Mouse (Mus musculus): ENCODE measurements at regions not wholly inside any gene's neighbourhood (a gene's known extent, or its start where the extent isn't known, plus 50 kb on each side); places are given as distances from the start of the nearest gene placed in this dataset.

DNA sequence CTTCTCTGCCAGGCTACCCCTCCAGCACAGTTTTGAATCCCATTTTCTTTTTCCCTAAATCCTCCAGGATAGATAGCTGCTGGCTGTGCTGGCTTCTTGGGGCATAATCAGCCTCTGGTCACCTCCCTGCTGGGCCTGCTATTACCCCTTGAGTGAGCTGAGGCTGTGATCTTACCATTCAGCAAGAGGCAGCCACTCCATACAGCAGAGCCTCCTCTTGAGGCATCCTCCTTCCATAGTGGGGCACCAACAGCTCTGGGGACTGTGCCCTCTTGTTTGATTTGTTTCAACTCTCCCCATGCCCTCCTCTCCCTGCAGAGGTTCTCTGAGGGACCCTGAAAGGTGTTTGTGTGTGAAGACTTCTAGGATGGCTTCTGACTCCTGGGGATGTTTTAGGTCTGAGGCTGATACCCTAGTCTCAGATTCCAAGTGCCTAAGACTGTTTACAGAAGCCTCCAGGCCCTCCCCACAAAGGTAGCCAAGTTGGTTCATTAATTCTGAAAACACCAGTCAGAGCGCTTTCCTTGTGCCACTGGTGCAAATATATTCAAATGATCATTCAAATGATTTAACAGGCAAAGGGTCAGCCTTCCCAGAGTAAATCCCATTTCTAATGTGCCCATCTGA is 343.9 kb downstream of the Eipr1 start:
- POLR2A ChIA-PET: interaction anchor here (0.7 to 3.8 kb wide), 10 partner anchors 8 to 460 kb away, joined by 3 to 21 read pairs (median 4); partner anchors contain the start of gene Rps7 (in 3 of the 4)
- CTCF ChIA-PET: interaction anchor here in 2 of 4 experiments (1.0 to 1.7 kb wide), 3 partner anchors 9 to 33 kb away, joined by 3 to 5 read pairs (median 4); no protein-coding TSS in a partner anchor

DNA sequence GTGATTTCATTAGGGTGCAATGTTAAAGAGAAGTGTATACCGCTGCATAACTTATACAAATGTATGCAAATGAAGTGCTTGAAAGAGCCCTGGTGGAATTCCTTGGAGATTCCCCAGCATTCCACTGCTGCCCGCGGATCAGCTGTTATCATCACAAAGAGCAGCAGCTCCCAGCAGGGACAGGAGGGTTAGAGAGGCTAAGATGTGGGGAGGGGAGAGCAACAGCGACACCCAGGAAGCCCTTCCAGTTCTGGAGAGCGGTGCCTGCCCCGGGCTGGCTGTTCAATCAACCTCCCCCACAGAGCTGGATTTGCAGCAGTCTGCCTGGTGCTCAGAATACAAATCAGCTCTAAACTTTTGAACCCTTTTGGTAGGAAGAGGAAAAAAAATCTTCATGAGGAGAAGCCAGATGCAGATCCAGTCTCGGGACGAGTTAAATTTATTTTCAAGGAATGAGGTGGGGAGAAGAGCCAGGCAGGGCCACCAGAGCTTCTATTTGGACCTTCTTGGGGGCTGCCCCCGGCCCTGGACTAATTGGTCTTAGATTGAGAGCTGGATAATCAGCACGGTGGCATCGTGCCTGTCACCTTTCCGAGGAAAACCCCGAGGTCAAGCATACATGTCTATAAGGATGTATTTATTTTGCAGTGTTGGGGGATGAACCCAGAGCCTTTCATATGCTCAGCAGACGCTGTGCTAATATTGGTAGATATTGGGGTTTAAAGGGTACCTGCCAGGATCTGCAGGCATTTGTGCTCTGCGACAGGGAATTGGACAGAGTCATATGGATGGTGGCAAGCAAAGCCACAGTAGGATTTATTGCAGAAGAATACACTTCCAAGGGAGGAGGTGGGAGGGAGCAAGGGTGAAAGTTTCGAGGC is 344.7 kb downstream of the Eipr1 start:
- ChIA-PET CTCF (interaction anchor here in 2 of 4 experiments (0.8 to 1.7 kb wide), 4 partner anchors 9 to 507 kb away, joined by 3 to 5 read pairs (median 4); no protein-coding TSS in a partner anchor), POLR2A (interaction anchor here (0.7 to 3.8 kb wide), 10 partner anchors 9 to 461 kb away, joined by 3 to 21 read pairs (median 4); partner anchors contain the start of gene Rps7 (in 3 of the 4))

DNA sequence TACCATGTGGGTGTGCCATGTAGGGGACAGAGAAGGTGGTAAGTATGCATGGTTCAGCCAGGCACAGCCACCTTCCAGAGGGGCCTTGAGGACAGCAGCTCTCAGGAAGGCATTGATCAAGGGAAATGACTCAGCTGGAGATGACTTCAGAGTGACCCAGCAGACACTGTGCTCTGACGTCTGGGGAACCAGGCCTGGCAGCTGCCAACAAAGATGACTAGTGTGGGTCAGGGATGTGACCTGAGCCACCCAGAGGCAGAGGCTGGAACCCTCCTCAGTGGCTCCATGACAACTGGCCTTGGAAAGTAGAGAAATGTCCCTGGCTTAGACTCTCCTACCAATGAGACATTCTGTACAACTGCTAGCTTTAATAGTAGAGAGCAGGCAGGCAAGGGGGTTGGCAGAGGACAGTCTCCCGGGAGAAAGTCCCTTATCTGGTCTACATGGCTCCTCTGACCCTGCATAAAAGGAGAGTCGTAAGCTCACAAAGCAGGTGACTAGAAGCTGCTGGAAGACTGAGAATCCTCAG is 348.5 kb downstream of the Eipr1 start:
- ChIA-PET CTCF (interaction anchor here in 1 of 4 experiments (0.8 kb wide), 1 partner anchor 32 kb away, joined by 3 read pairs; no protein-coding TSS in a partner anchor), POLR2A (no interaction called here)

DNA sequence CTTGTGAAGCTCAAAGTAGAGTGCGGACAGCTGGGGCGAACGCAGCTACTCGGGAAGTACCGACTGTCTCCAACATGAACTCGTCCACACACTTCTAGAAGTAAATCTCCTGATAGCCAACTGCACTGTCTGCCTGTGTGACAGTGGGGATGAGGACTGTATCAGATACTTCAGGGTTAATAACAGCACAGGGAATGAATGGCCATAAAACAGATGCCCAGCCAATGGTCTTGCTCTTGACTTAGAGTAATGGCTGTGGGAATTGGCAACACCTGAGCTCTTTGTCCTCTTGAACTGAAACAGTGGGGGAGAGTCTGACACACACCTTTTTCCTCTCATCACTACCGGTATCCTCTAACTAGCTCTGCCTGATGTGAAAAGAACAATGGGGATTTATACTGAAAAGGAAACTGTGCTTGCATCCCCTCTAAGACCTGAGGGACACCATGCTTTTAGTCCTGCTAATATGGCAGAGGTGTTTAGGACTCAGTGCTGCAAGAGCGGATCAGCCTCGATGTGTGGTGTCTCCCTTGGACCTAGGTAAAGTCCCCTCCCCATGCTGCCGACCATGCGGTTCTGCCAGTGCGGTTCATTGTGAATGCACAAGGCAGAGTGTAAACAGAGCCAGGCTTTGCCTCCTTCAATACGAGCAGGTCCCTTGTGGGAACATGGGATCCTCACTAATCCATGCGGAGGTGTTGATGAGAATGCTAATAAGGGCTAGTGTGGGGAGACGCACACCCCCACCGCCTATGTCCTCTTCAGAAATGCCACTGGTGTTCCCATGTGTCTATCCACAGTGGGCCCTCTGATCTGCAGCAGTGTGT is 355.5 kb downstream of the Eipr1 start:
- ChIA-PET CTCF (no interaction called here), POLR2A (interaction anchor here in 2 of 4 experiments (0.7 to 1.0 kb wide), 2 partner anchors 11 to 31 kb away, joined by 3 to 4 read pairs; no protein-coding TSS in a partner anchor)

DNA sequence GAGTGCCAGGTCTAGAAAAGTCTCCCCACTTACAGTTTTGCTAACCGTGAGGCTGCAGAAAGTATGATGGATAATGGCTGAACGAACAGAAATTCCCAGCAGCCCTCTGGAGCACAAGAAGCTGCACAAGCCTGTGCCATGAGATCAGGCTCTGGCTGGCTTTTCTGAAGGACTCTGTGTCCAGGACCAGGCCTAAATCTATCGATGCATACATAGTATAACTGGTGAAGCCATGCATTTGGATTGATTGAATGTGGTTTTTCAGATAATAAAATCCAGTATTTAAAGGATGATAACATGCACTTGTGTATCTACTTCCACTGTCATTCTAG is 356.1 kb downstream of the Eipr1 start:
- CTCF ChIA-PET: no interaction called here
- POLR2A ChIA-PET: no interaction called here

DNA sequence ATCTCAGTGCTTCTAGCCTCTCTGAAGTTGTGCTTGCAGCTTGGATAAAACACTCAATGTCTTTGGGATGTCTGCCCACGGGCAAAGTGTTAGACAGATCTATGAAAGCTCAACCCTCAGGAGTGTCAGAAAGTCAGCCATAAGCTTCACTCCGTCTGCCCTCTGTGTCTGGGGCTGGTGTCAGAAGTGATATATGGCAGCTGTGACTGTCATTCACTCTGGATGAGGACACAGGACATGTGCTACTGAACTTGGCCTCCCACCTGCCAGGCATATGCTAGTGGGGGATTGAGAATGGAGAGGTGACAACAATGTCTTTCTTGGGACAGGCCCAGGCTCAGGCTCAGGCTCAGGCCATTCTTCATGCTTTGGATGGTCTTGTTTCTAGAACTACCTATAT is 366.7 kb downstream of the Eipr1 start:
- CTCF ChIA-PET: no interaction called here

DNA sequence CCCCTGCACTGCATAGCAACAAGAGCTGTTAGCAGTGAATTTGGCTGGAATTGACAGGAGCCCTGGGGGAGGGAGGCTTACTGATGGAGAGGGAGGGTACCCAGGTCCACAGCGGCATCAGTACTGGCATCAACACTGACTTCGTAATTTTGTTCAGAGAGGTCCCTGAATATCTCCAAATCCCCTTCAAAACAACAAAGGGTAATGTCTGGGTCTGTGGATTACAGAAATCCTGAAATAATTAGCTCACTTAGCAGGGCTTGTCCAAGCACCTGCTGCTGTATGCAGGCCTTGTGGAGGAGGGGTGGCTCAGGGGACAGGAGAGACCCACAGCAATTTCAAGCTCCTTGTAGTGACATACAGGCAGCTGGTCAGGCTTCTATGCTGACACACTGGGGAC is 369.6 kb downstream of the Eipr1 start:
- ChIA-PET CTCF (no interaction called here), POLR2A (no interaction called here)

More for the DNA sequence above, 366.7 kb downstream of the Eipr1 start:
- POLR2A ChIA-PET: interaction anchor here in 1 of 4 experiments (0.5 to 0.6 kb wide), 2 partner anchors 412 to 419 kb away, joined by 3 to 4 read pairs; no protein-coding TSS in a partner anchor

DNA sequence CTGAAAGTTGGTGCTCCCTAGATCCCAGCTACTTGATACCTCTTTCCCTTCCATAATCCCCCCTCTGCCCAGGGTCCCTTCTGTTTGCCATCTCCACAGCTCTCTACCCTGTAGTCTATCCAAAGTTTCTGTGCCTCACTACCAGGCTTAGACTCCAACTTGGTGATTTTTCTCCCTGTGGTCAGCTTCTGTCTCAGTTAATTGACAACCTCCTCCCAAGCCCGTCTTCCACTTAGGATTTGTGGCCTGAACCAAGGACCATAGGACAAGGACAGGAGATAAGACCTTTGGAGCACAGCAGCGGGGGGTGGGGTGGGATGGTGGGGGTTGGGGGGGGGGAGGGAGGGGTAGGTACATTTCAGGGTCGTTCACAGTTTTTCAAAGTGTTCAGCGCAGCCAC is 371.3 kb downstream of the Eipr1 start:
- CTCF ChIA-PET: no interaction called here

DNA sequence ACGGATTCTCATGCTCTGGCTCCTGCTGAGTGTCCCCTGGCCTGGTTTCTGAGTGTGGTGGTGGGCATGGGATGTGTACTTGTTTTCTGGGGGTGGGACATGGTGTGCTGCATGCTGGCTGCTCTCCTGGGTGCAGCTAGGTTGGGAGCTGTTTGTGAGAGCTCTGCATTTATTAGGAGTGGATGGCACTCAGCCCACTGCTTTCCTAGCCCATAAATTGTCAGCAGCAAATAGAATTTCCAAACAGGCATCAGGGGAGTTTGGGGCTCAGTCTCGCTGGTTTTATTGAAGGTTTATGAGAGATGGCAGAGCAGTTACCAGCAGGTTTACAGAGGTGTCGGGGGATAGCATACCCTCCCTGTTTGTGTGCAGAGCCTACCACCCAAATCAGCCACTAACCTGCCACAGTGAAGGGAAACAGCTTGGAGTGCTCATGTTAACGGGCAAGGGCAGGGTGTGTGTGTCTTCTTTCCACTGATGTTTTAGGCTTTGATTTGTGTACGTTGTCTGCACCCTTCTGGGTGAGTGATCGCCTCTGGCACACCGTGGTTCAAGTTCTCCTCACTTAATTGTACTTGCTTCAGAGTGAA is 372.6 kb downstream of the Eipr1 start:
- POLR2A ChIA-PET: no interaction called here
- CTCF ChIA-PET: no interaction called here

More for the DNA sequence above, 371.3 kb downstream of the Eipr1 start:
- POLR2A ChIA-PET: no interaction called here

DNA sequence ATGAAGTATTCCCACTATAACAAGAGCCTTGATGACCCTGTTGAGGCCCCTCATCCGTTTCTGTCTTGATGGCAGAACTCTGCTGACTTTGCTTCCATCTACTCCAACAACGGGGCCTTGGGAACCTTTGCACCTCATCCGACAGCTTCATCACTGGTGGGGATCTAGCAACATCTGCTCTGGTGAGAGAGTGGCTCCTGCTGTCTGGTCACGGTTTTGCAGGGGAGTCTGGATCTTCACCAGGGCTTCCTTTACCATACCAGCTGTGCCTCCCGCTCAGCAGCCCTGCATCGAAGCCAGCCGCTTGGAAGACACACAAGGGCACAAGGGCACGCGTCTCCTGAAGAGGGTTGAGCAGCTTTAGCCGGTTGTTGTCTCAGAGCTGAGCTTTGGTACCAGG is 377.2 kb downstream of the Eipr1 start:
- ChIA-PET CTCF (interaction anchor here in 2 of 4 experiments (1.1 to 1.7 kb wide), 3 partner anchors 33 to 540 kb away, joined by 3 to 8 read pairs (median 3); no protein-coding TSS in a partner anchor), POLR2A (no interaction called here)

DNA sequence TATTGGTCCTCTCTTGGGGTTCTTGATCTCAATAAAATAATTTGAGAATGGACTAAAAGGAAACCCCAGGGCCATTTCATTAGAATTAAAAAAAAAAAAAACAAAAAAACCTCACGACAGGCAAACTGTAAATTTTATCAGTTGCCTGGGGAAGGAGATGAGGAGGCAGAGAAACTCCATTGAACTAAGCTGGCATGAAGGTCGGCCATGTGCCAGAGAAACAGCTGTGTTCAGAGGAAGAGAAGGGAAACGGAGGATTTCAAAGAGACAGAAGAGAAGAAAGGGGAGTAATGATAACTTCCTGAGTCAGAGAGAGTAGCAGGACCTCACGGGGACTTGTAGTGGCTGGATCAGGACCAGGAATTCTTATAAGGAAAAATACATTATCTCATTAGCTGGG is 377.7 kb downstream of the Eipr1 start:
- CTCF ChIA-PET: interaction anchor here in 2 of 4 experiments (0.6 to 1.7 kb wide), 4 partner anchors 33 to 540 kb away, joined by 3 to 8 read pairs (median 5); no protein-coding TSS in a partner anchor

DNA sequence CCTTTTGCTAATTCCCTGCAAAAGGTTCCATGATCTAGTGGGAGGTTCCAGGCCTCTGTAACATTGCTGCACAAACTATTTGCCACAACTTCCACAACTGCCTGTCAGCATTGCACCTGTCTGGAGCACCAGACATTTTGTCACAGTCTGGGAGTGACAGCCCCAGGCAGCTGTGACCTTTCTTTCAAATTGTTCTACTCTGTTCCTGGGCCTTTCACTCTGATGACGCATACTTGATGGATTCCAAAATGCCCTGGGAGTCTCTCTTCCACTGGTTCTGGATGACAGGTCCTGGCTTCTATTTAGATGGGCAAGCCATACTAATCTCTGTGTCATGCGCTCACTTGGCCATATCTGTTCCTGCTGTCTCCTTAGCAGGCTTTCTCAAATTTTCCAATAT is 382.7 kb downstream of the Eipr1 start:
- POLR2A ChIA-PET: interaction anchor here in 1 of 4 experiments (0.7 kb wide), 1 partner anchor 12 kb away, joined by 3 read pairs; no protein-coding TSS in a partner anchor
- CTCF ChIA-PET: no interaction called here

More for the DNA sequence above, 377.7 kb downstream of the Eipr1 start:
- POLR2A ChIA-PET: interaction anchor here in 1 of 4 experiments (0.7 kb wide), 1 partner anchor 25 kb away, joined by 3 read pairs; no protein-coding TSS in a partner anchor

DNA sequence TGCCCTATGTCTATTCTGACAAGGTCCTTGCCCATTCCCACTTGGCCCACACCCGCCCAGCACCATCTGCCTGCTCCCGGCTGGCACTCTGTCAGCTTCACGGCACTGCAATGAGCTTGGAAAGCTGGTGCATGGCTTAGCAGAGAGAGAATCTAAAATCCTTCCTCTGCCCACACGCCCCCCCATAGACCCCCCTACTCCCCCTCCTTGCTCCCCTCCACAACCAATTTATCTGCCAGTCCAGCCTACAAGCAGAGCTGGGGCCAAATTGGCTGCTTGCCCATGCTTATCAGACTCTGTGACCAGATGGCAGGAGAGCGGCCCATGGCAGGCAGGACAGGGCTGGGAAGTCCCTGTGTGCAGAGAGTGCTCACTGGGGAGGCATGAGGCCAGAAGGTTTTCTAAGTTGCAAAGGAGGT is 385.3 kb downstream of the Eipr1 start:
- ChIA-PET CTCF (no interaction called here), POLR2A (interaction anchor here in 1 of 4 experiments (0.6 kb wide), 1 partner anchor 20 kb away, joined by 3 read pairs; no protein-coding TSS in a partner anchor)

DNA sequence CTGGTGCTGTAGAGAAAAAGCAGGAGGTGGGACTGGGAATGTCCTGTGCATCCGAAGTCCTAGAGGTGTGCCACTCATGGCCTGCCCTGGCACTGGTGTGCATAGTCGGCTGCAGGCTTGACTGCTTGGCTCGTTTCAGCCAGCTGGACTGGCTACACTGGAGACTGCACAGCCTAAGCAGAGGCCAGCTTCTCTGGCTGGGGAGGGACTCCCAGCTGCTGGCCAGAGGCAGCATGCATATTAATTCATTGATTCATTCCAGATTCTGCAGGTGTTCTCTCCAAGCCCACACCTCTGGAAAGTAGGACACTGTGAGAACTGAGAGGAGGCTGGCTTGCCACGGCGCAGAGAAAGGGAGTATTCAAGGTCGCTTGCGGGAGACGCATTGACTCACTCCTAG is 385.9 kb downstream of the Eipr1 start:
- ChIA-PET POLR2A (interaction anchor here in 1 of 4 experiments (0.6 kb wide), 1 partner anchor 19 kb away, joined by 3 read pairs; no protein-coding TSS in a partner anchor), CTCF (no interaction called here)

DNA sequence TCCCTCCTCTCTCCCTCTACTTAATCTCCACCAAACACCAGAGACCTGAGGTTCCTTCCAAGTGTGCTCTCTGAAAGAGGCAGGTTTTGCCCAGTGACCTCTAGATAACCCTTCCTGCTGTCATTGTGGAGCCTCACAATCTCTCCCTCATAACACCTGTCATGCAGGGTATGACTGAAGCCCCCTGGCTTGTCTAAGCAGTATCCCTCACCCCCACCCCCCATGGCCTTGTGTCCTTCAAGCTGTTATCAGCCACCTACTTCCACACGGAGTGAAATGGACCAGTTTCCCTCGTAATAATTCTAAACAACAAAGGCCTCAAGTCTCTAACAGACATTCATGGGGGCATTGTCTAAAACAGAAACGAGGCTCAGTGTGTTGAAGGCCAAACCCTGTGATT is 387.6 kb upstream of the Myt1l start:
- CTCF ChIA-PET: interaction anchor here in 1 of 4 experiments (0.9 kb wide), 1 partner anchor 860 kb away, joined by 3 read pairs; no protein-coding TSS in a partner anchor
- POLR2A ChIA-PET: no interaction called here

DNA sequence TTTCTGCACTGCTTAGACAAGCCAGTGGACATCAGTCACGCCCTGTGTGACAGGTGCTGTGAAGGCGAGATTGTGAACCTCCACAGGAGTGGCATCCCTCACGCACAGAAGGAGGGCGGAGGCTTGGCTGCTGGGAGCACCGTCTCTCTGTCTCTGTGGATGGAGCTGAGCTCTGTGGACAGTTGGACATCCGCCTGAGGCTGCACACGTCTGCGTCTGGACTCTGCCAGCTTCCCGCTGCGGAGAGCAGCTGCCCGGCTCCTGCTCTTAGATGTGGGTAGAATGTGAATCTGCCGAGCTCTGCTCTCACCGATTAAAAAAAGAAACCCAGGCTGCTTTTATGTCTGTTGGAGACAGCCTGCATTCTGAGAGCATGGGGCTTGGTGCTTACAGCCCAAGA is 387.1 kb upstream of the Myt1l start:
- POLR2A ChIA-PET: no interaction called here

DNA sequence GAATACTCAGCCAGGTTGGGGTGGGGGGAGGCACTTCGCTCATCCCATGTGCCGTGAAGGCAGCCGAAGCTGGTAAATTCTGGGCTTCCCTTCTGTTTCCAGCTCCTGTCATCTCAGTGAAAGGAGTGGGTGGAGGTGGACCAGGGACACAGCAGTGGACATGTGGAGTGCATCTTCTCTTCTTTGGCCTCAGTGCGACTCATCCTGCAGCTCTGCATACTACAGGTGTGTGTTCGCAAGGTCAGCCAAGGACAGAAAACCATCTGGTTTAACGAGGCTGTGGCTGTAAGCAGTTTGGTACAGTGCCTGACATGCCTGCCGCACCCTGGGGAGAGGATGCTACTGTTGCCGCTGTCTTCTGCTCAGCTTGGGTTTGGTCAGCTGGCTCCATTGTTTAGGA is 386.3 kb upstream of the Myt1l start:
- ChIA-PET POLR2A (no interaction called here), CTCF (no interaction called here)

More for the DNA sequence above, 387.1 kb upstream of the Myt1l start:
- CTCF ChIA-PET: no interaction called here

DNA sequence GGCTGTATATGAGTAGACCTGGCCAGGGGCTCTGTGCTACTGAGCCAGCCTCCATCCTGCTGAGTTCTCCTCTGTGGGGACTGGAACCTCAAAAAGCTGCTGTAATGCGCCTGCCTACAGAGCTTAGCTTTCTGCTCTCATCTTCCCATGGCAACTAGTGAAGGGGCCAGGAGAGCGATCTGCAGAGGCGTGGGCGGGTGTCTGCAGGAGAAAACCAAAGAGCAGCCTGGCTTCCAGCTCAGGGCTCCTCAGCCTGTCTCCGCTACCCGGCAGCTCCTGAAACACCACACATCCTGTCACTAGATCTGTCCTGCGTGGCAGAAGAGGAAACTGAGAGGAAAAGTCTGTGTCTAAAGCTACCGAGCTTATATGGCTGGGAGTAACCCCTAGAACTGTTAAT is 384.9 kb upstream of the Myt1l start:
- CTCF ChIA-PET: interaction anchor here in 1 of 4 experiments (0.6 kb wide), 1 partner anchor 12 kb away, joined by 3 read pairs; no protein-coding TSS in a partner anchor
- POLR2A ChIA-PET: interaction anchor here in 1 of 4 experiments (0.9 to 1.6 kb wide), 2 partner anchors 14 to 39 kb away, joined by 3 to 5 read pairs; no protein-coding TSS in a partner anchor

All from embryonic stem cell, embryonic (primary cell).